Mouse (Mus musculus): ENCODE results near the gene Prss8. TPM values are rescaled to one million over a fixed set of nuclear protein-coding genes. Genes with fewer than 3 reads are reported as not detected.

Gene Prss8
- polyA plus RNA-seq (2014; fragmentation: Illumina TruSeq; extraction: RNeasy Lipid Tissue Mini Kit (QIAGEN cat#74804); ENCODE audit: low read depth, low replicate concordance), result 1.0 TPM

GRCm38 (mm10) chr7:127929923-127930322 is at the start of gene Prss8:
TSS of gene Prss8 (minus strand) at chr7:127930104.

GRCm38 (mm10) chr7:127967004-127967921 is 37.4 kb upstream of the Prss8 start, which contains the start of gene Fus:
TSS of gene Fus (plus strand) at chr7:127967457.

GRCm38 (mm10) chr7:127946470-127947023 is 16.6 kb upstream of the Prss8 start, which contains the start of gene Prss36:
TSS of gene Prss36 (minus strand) at chr7:127946725.

GRCm38 (mm10) chr7:127912190-127912871 is 17.6 kb downstream of the Prss8 start, which contains the start of gene Kat8:
TSS of gene Kat8 (plus strand) at chr7:127912516.

GRCm38 (mm10) chr7:127903971-127904796 is 25.7 kb downstream of the Prss8 start, which contains the start of gene Bckdk:
TSS of gene Bckdk (plus strand) at chr7:127904082.

GRCm38 (mm10) chr7:127895442-127895841 is 34.5 kb downstream of the Prss8 start, which contains the start of the genes Gm21974 and Vkorc1:
TSS of gene Gm21974 (minus strand) at chr7:127895454.
TSS of gene Vkorc1 (minus strand) at chr7:127895617.

GRCm38 (mm10) chr7:127890798-127891197 is 39.1 kb downstream of the Prss8 start, which contains the start of gene Prss53:
TSS of gene Prss53 (minus strand) at chr7:127890970.

GRCm38 (mm10) chr7:127876467-127877348 is 53.2 kb downstream of the Prss8 start, which contains the start of gene Zfp668:
TSS of gene Zfp668 (minus strand) at chr7:127876828.

GRCm38 (mm10) chr7:127876041-127876466 is 53.9 kb downstream of the Prss8 start, which contains the start of gene Zfp646:
TSS of gene Zfp646 (plus strand) at chr7:127876221.

Other genes starting within 250 kb of the Prss8 start
- 1.0 TPM for gene Bcl7c, start 221.2 kb downstream of the Prss8 start, polyA plus RNA-seq (2014; fragmentation: Illumina TruSeq; extraction: RNeasy Lipid Tissue Mini Kit (QIAGEN cat#74804); ENCODE audit: low read depth, low replicate concordance)
- 2.8 TPM for gene Ctf1, start 217.4 kb downstream of the Prss8 start, polyA plus RNA-seq (2014; fragmentation: Illumina TruSeq; extraction: RNeasy Lipid Tissue Mini Kit (QIAGEN cat#74804); ENCODE audit: low read depth, low replicate concordance)
- not detected for gene Ctf2, start 197.9 kb downstream of the Prss8 start, polyA plus RNA-seq (2014; fragmentation: Illumina TruSeq; extraction: RNeasy Lipid Tissue Mini Kit (QIAGEN cat#74804); ENCODE audit: low read depth, low replicate concordance)
- 1.2 TPM for gene Fbxl19, start 185.6 kb downstream of the Prss8 start, polyA plus RNA-seq (2014; fragmentation: Illumina TruSeq; extraction: RNeasy Lipid Tissue Mini Kit (QIAGEN cat#74804); ENCODE audit: low read depth, low replicate concordance)
- 3.5 TPM for gene Orai3, start 160.3 kb downstream of the Prss8 start, polyA plus RNA-seq (2014; fragmentation: Illumina TruSeq; extraction: RNeasy Lipid Tissue Mini Kit (QIAGEN cat#74804); ENCODE audit: low read depth, low replicate concordance)
- 7.0 TPM for gene Setd1a, start 153.4 kb downstream of the Prss8 start, polyA plus RNA-seq (2014; fragmentation: Illumina TruSeq; extraction: RNeasy Lipid Tissue Mini Kit (QIAGEN cat#74804); ENCODE audit: low read depth, low replicate concordance)
- not detected for gene Gm49388, start 144.5 kb downstream of the Prss8 start, polyA plus RNA-seq (2014; fragmentation: Illumina TruSeq; extraction: RNeasy Lipid Tissue Mini Kit (QIAGEN cat#74804); ENCODE audit: low read depth, low replicate concordance)
- 16.0 TPM for gene Hsd3b7, start 129.5 kb downstream of the Prss8 start, polyA plus RNA-seq (2014; fragmentation: Illumina TruSeq; extraction: RNeasy Lipid Tissue Mini Kit (QIAGEN cat#74804); ENCODE audit: low read depth, low replicate concordance)
- 17.9 TPM for gene Stx4a, start 105.8 kb downstream of the Prss8 start, polyA plus RNA-seq (2014; fragmentation: Illumina TruSeq; extraction: RNeasy Lipid Tissue Mini Kit (QIAGEN cat#74804); ENCODE audit: low read depth, low replicate concordance)
- 0.60 TPM for gene Stx1b, start 105.6 kb downstream of the Prss8 start, polyA plus RNA-seq (2014; fragmentation: Illumina TruSeq; extraction: RNeasy Lipid Tissue Mini Kit (QIAGEN cat#74804); ENCODE audit: low read depth, low replicate concordance)
- 11.1 TPM for gene Zfp646, start 53.9 kb downstream of the Prss8 start, polyA plus RNA-seq (2014; fragmentation: Illumina TruSeq; extraction: RNeasy Lipid Tissue Mini Kit (QIAGEN cat#74804); ENCODE audit: low read depth, low replicate concordance)
- gene Zfp668, start 53.3 kb downstream of the Prss8 start, polyA plus RNA-seq (2014; fragmentation: Illumina TruSeq; extraction: RNeasy Lipid Tissue Mini Kit (QIAGEN cat#74804); ENCODE audit: low read depth, low replicate concordance), result 1.7 TPM
- not detected for gene Prss53, start 39.1 kb downstream of the Prss8 start, polyA plus RNA-seq (2014; fragmentation: Illumina TruSeq; extraction: RNeasy Lipid Tissue Mini Kit (QIAGEN cat#74804); ENCODE audit: low read depth, low replicate concordance)
- gene Gm21974, start 34.6 kb downstream of the Prss8 start, polyA plus RNA-seq (2014; fragmentation: Illumina TruSeq; extraction: RNeasy Lipid Tissue Mini Kit (QIAGEN cat#74804); ENCODE audit: low read depth, low replicate concordance), result not detected
- 26.8 TPM for gene Vkorc1, start 34.5 kb downstream of the Prss8 start, polyA plus RNA-seq (2014; fragmentation: Illumina TruSeq; extraction: RNeasy Lipid Tissue Mini Kit (QIAGEN cat#74804); ENCODE audit: low read depth, low replicate concordance)
- gene Bckdk, start 26.0 kb downstream of the Prss8 start, polyA plus RNA-seq (2014; fragmentation: Illumina TruSeq; extraction: RNeasy Lipid Tissue Mini Kit (QIAGEN cat#74804); ENCODE audit: low read depth, low replicate concordance), result 2.8 TPM
- 10.2 TPM for gene Kat8, start 17.6 kb downstream of the Prss8 start, polyA plus RNA-seq (2014; fragmentation: Illumina TruSeq; extraction: RNeasy Lipid Tissue Mini Kit (QIAGEN cat#74804); ENCODE audit: low read depth, low replicate concordance)
- gene Prss36, start 16.6 kb upstream of the Prss8 start, polyA plus RNA-seq (2014; fragmentation: Illumina TruSeq; extraction: RNeasy Lipid Tissue Mini Kit (QIAGEN cat#74804); ENCODE audit: low read depth, low replicate concordance), result not detected
- 788 TPM for gene Fus, start 37.4 kb upstream of the Prss8 start, polyA plus RNA-seq (2014; fragmentation: Illumina TruSeq; extraction: RNeasy Lipid Tissue Mini Kit (QIAGEN cat#74804); ENCODE audit: low read depth, low replicate concordance)
- gene Pycard, start 63.8 kb upstream of the Prss8 start, polyA plus RNA-seq (2014; fragmentation: Illumina TruSeq; extraction: RNeasy Lipid Tissue Mini Kit (QIAGEN cat#74804); ENCODE audit: low read depth, low replicate concordance), result 99.2 TPM
- 0.91 TPM for gene Trim72, start 73.8 kb upstream of the Prss8 start, polyA plus RNA-seq (2014; fragmentation: Illumina TruSeq; extraction: RNeasy Lipid Tissue Mini Kit (QIAGEN cat#74804); ENCODE audit: low read depth, low replicate concordance)
- 10.1 TPM for gene Itgam, start 132.5 kb upstream of the Prss8 start, polyA plus RNA-seq (2014; fragmentation: Illumina TruSeq; extraction: RNeasy Lipid Tissue Mini Kit (QIAGEN cat#74804); ENCODE audit: low read depth, low replicate concordance)
- not detected for gene Gm49368, start 132.6 kb upstream of the Prss8 start, polyA plus RNA-seq (2014; fragmentation: Illumina TruSeq; extraction: RNeasy Lipid Tissue Mini Kit (QIAGEN cat#74804); ENCODE audit: low read depth, low replicate concordance)
- 2.9 TPM for gene Itgax, start 199.4 kb upstream of the Prss8 start, polyA plus RNA-seq (2014; fragmentation: Illumina TruSeq; extraction: RNeasy Lipid Tissue Mini Kit (QIAGEN cat#74804); ENCODE audit: low read depth, low replicate concordance)
- not detected for gene Itgad, start 224.3 kb upstream of the Prss8 start, polyA plus RNA-seq (2014; fragmentation: Illumina TruSeq; extraction: RNeasy Lipid Tissue Mini Kit (QIAGEN cat#74804); ENCODE audit: low read depth, low replicate concordance)